Mouse (Mus musculus): ENCODE data around the gene Sbno2. TPM values are rescaled to one million over a fixed set of nuclear protein-coding genes. Genes with fewer than 3 reads are reported as not detected.
"Not testable (repeated sequence)": the region's sequence is repeated elsewhere in the genome, so short reads cannot be mapped to it uniquely, and the experiment has no call there.

Gene Sbno2
- polyA plus RNA-seq, 1 experiment from 2014 or later: 11.8 TPM

- H3K27ac ChIP-seq (ENCODE audit: low read length): peak overlapping the region; percentile 5; the same call in 1 of the 2 replicates
- H3K9me3 ChIP-seq (replicated peaks; ENCODE audit: control insufficient read depth, low read length): no peaks in the 10 kb centered on the region
- ATAC-seq (ENCODE audit: low read depth): no peak
- 0 out of 2 replicates have a peak overlapping the region, but pooled peaks have one; percentile 90 for H3K4me2 ChIP-seq (ENCODE audit: low read depth, low read length)
- H3K4me1 ChIP-seq (ENCODE audit: control insufficient read depth, low read depth, low read length): peaks cover 40% of the 10 kb centered on the region
- WGBS (ENCODE audit: insufficient replicate concordance): 35% methylated on average over 9 of the region's 10 CpGs
- H3K9ac ChIP-seq (ENCODE audit: low read depth, low read length): no peak overlapping the region
- H3K27me3 ChIP-seq (ENCODE audit: control insufficient read depth, insufficient read depth, low read depth, low read length): no peaks in the 10 kb centered on the region
- peaks cover 45% of the 10 kb centered on the region for H3K36me3 ChIP-seq (ENCODE audit: control insufficient read depth, insufficient read depth)
- no peak overlapping the region for H3K4me3 ChIP-seq (ENCODE audit: low read depth, low read length)
Observed at GRCm38 (mm10) chr10:80055891-80056290, 49.5 kb downstream of the Sbno2 start.

DNA sequence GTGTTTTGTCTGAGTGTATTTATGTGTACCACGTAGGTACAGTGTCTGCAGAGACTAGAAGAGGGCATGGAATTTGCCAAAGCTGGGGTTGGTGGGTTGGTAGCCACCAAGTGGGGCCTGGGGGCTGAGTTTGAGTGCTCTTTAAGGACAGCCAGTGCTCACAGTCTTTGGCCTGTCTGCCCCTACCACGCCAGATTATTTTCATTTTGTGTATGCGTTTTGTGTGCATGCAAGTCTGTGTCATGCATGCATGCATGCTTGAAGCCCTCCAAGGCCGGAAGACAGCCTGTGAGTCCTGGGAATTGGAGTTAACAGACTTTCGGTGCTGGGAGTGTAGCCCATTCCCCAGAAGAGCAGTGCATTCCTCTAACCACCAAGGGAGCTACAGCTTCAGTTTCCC is 50.0 kb downstream of the Sbno2 start:
- Histone ChIP-seq H3K4me1 (ENCODE audit: control insufficient read depth, low read depth, low read length) (peaks cover 45% of the 10 kb centered on the region), H3K9me3 (replicated peaks; ENCODE audit: control insufficient read depth, low read length) (no peaks in the 10 kb centered on the region), H3K27ac (ENCODE audit: low read length) (peak overlapping the region; percentile 5), H3K27me3 (ENCODE audit: control insufficient read depth, insufficient read depth, low read depth, low read length) (no peaks in the 10 kb centered on the region), H3K4me3 (ENCODE audit: low read depth, low read length) (peak overlapping the region; percentile 94), H3K4me2 (ENCODE audit: low read depth, low read length) (peak overlapping the region; percentile 90), H3K36me3 (ENCODE audit: control insufficient read depth, insufficient read depth) (peaks cover 41% of the 10 kb centered on the region), H3K9ac (ENCODE audit: low read depth, low read length) (peak overlapping the region; percentile 27; the same call in 1 of the 2 replicates)
- ATAC-seq (ENCODE audit: low read depth): no peak
- WGBS (ENCODE audit: insufficient replicate concordance): 75% methylated on average over 5 of the region's 5 CpGs

DNA sequence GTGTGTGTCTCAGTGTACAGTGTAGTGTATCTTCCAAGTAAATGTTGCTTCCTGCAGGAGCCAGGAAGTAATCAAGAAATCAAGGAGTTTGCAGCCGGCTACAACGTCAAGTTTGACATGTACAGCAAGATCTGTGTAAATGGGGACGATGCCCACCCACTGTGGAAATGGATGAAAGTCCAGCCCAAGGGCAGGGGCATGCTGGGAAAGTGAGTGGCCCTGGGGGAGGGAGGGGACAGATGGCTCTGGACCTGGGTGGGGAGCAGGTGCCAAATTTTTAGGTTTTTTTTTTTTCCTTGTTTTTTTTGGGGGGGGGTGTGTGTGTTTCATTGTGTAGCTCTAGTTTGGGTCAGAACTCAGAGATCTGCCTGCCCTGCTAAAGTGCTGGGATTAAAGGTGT is 50.5 kb downstream of the Sbno2 start:
- Histone ChIP-seq H3K9ac (ENCODE audit: low read depth, low read length) (peak overlapping the region; percentile 99), H3K36me3 (ENCODE audit: control insufficient read depth, insufficient read depth) (peaks cover 37% of the 10 kb centered on the region), H3K4me2 (ENCODE audit: low read depth, low read length) (peak overlapping the region; percentile 90), H3K4me3 (ENCODE audit: low read depth, low read length) (peak overlapping the region; percentile 94), H3K4me1 (ENCODE audit: control insufficient read depth, low read depth, low read length) (peaks cover 46% of the 10 kb centered on the region)
- 20% methylated on average over 3 of the region's 3 CpGs for WGBS (ENCODE audit: insufficient replicate concordance)
- ATAC-seq (ENCODE audit: low read depth); H3K27ac ChIP-seq (ENCODE audit: low read length); H3K27me3 ChIP-seq (ENCODE audit: control insufficient read depth, insufficient read depth, low read depth, low read length); H3K9me3 ChIP-seq (replicated peaks; ENCODE audit: control insufficient read depth, low read length): not testable (repeated sequence)

DNA sequence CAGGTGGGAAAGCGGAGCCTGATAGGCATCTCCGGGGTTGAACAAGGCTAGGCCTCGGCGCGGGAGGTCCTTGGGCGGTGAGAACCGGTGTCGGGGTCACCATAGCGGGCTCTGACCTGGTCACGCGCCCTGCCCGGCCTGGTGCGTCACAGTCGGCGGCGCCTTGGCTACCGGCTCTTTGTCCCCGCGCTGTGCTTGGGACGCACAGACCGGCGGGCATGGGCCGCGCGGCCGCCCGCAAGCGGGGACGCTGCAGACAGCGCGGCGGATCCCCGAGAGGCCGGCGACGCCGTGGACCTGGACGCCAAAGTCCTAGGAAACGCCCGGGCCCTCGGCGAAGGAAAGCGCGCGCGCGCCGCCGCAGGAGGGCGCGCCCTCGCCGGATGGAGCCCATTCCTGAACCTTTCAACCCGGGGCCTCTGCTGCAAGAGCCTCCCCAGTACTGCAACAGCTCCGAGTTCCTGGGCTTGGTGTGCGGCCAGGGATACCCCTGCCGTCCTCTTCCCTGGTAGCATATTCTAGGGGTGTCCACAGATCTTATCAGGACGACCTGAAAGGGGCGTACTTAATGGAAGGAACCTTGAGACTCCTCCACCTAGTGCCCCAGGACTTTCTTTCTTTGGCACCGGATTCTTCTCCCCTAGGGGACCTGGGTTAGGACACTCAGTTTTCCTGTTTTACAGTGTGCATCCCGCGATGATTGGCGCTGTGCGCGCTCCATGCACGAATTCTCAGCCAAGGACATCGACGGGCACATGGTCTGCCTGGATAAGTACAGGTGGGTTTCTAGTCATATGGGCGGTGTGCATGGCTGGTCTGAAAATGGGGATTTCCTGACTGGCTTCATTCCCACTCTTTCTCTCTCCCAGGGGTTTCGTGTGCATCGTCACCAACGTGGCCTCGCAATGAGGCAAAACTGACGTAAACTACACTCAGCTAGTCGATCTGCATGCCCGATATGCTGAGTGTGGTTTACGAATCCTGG is 51.2 kb downstream of the Sbno2 start:
- peak overlapping the region; percentile 90 for H3K4me2 ChIP-seq (ENCODE audit: low read depth, low read length)
- H3K9me3 ChIP-seq (replicated peaks; ENCODE audit: control insufficient read depth, low read length): no peaks in the 10 kb centered on the region
- under 1% methylated on average over 77 of the region's 77 CpGs for WGBS (ENCODE audit: insufficient replicate concordance)
- H3K4me3 ChIP-seq (ENCODE audit: low read depth, low read length): peak overlapping the region; percentile 94
- H3K27me3 ChIP-seq (ENCODE audit: control insufficient read depth, insufficient read depth, low read depth, low read length): no peaks in the 10 kb centered on the region
- H3K27ac ChIP-seq (ENCODE audit: low read length): peak overlapping the region; percentile 98
- H3K4me1 ChIP-seq (ENCODE audit: control insufficient read depth, low read depth, low read length): peaks cover 46% of the 10 kb centered on the region
- peak overlapping the region; percentile 99 for H3K9ac ChIP-seq (ENCODE audit: low read depth, low read length)
- peaks cover 31% of the 10 kb centered on the region for H3K36me3 ChIP-seq (ENCODE audit: control insufficient read depth, insufficient read depth)
- peak; percentile 43 for ATAC-seq (ENCODE audit: low read depth)

DNA sequence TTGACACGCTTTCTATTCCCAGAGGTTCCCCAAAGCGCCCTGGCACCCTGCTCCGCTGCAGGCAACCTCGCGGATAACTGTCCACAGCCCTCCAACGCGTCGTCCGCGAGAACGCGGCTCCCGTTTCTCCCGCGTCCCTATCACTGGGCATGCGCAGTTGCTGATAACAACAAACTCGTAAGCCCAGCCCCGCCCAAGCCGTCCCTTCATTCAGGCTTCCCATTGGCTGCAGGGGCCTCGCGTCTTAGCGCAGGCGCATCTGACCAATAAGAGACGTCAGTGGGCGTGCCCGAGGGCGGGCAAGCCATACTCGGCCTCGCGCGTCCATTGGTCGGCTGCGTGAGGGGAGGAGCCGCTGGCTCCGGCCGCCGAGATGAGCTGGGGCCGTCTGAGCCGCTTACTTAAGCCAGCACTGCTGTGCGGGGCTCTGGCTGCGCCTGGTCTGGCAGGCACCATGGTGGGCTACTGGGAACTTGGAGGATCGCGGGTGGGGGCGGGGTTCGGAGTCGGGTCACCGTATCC is 52.1 kb downstream of the Sbno2 start:
- ATAC-seq (ENCODE audit: low read depth): peak; percentile 93
- Histone ChIP-seq H3K4me3 (ENCODE audit: low read depth, low read length) (peak overlapping the region; percentile 94), H3K9ac (ENCODE audit: low read depth, low read length) (peak overlapping the region; percentile 99), H3K4me2 (ENCODE audit: low read depth, low read length) (peak overlapping the region; percentile 90), H3K27me3 (ENCODE audit: control insufficient read depth, insufficient read depth, low read depth, low read length) (no peaks in the 10 kb centered on the region), H3K4me1 (ENCODE audit: control insufficient read depth, low read depth, low read length) (peaks cover 54% of the 10 kb centered on the region), H3K9me3 (replicated peaks; ENCODE audit: control insufficient read depth, low read length) (no peaks in the 10 kb centered on the region), H3K27ac (ENCODE audit: low read length) (peak overlapping the region; percentile 98), H3K36me3 (ENCODE audit: control insufficient read depth, insufficient read depth) (peaks cover 28% of the 10 kb centered on the region)
- WGBS (ENCODE audit: insufficient replicate concordance): under 1% methylated on average over 47 of the region's 47 CpGs

- peak overlapping the region; percentile 52; the same call in 1 of the 2 replicates for H3K9ac ChIP-seq (ENCODE audit: low read depth, low read length)
- H3K27me3 ChIP-seq (ENCODE audit: control insufficient read depth, insufficient read depth, low read depth, low read length): no peaks in the 10 kb centered on the region
- H3K4me1 ChIP-seq (ENCODE audit: control insufficient read depth, low read depth, low read length): peaks cover 54% of the 10 kb centered on the region
- ATAC-seq (ENCODE audit: low read depth): no peak
- H3K9me3 ChIP-seq (replicated peaks; ENCODE audit: control insufficient read depth, low read length): no peaks in the 10 kb centered on the region
- no peak overlapping the region; the same call in 1 of the 2 replicates for H3K4me3 ChIP-seq (ENCODE audit: low read depth, low read length)
- H3K27ac ChIP-seq (ENCODE audit: low read length): peak overlapping the region; percentile 89
- H3K36me3 ChIP-seq (ENCODE audit: control insufficient read depth, insufficient read depth): peaks cover 19% of the 10 kb centered on the region
- WGBS (ENCODE audit: insufficient replicate concordance): 77% methylated on average over 5 of the region's 5 CpGs
- H3K4me2 ChIP-seq (ENCODE audit: low read depth, low read length): peak overlapping the region; percentile 28; the same call in 1 of the 2 replicates
Observed at GRCm38 (mm10) chr10:80052374-80052764, 53.0 kb downstream of the Sbno2 start.

DNA sequence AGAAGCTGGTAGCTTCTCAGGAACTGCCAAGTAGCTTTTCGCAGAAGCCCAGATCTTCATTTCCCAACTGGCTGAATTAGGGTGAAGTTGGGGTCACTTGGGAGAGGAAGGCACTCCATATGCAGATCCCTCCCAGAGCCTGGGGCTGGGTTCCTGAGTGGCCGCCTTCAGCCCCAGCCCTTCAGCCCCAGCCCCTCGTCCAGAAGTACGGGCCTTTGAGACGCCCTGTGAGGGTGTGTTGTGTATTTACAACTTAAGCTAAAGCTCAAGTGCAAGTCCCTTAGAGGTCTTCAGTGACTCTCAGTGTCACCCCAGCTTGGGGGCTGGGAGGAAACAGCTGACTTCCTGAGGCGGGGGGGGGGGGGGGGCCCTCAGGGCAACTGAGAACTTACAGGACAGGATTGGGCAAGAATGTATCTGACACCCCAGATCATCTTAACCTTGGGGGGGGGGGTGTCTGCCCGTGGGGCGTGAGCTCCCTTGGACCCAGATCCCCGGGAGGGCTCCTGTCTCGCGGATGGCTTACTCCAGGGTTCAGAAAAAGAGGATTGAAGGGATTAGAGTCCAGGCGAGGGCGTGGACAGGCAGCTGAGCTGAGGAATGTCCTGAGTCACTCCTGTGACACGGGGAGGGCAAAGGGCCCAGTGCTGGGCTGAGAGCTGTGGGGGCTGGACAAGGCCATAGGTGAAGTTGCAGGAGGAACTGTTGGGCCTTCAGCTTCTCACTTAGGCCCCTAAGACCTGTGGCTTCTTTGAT is 53.6 kb downstream of the Sbno2 start:
- no peak for ATAC-seq (ENCODE audit: low read depth)
- Histone ChIP-seq H3K36me3 (ENCODE audit: control insufficient read depth, insufficient read depth) (peaks cover 13% of the 10 kb centered on the region), H3K27me3 (ENCODE audit: control insufficient read depth, insufficient read depth, low read depth, low read length) (no peaks in the 10 kb centered on the region), H3K9me3 (replicated peaks; ENCODE audit: control insufficient read depth, low read length) (no peaks in the 10 kb centered on the region), H3K4me2 (ENCODE audit: low read depth, low read length) (peak overlapping the region; percentile 28; the same call in 1 of the 2 replicates), H3K27ac (ENCODE audit: low read length) (peak overlapping the region; percentile 89), H3K4me1 (ENCODE audit: control insufficient read depth, low read depth, low read length) (peaks cover 54% of the 10 kb centered on the region), H3K4me3 (ENCODE audit: low read depth, low read length) (no peak overlapping the region; the same call in 1 of the 2 replicates), H3K9ac (ENCODE audit: low read depth, low read length) (peak overlapping the region; percentile 52)
- 32% methylated on average over 14 of the region's 14 CpGs for WGBS (ENCODE audit: insufficient replicate concordance)

DNA sequence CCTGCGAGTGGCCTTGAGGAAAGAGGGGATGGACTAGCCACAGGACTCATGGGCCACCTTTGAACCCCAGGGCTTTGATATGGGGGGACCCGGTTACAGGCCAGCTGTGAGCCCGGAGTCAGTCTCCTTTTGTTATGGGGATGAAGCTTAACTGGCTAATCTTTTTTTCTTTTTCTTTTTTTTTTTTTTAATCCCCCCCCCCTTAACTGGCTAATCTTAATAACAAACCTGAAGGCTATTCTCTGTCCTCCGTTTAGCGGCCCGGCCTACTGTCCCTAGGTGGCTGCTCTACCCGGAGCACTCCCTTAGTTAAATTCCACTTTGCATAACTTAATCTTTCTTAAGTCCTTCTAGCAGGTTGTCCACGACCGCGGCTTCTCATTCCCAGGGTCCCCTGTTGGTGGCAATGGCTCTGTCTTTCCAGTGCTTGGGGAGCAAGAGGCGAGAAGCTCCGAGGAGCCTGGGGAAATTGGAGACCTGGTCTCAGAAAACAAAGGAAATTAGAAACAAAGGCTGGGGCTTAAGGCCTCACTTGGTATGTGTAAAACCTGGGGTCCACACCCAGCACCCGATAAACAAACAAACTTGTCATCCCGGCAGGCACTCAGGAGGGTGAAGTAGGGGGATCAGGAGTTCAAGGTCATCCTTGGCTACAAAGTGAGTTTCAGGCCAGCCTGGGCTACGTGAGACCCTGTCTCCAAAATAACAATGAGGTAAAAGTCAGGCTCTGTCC is 54.3 kb downstream of the Sbno2 start:
- H3K9me3 ChIP-seq (replicated peaks; ENCODE audit: control insufficient read depth, low read length): no peaks in the 10 kb centered on the region
- peaks cover 7% of the 10 kb centered on the region for H3K36me3 ChIP-seq (ENCODE audit: control insufficient read depth, insufficient read depth)
- H3K4me1 ChIP-seq (ENCODE audit: control insufficient read depth, low read depth, low read length): peaks cover 54% of the 10 kb centered on the region
- H3K4me3 ChIP-seq (ENCODE audit: low read depth, low read length): no peak overlapping the region
- H3K27me3 ChIP-seq (ENCODE audit: control insufficient read depth, insufficient read depth, low read depth, low read length): no peaks in the 10 kb centered on the region
- H3K9ac ChIP-seq (ENCODE audit: low read depth, low read length): peak overlapping the region; percentile 16
- WGBS (ENCODE audit: insufficient replicate concordance): 45% methylated on average over 15 of the region's 15 CpGs
- peak overlapping the region; percentile 89 for H3K27ac ChIP-seq (ENCODE audit: low read length)
- H3K4me2 ChIP-seq (ENCODE audit: low read depth, low read length): no peak overlapping the region
- no peak for ATAC-seq (ENCODE audit: low read depth)
